Mouse (Mus musculus) intestine, embryonic 14.5 days (tissue): Measurements from ENCODE around the gene Palmd. TPM values are rescaled to one million over a fixed set of nuclear protein-coding genes. Genes with fewer than 3 reads are reported as not detected.

ENCODE experiments used
- ATAC-seq: fragments of 200-750 bp; cut with Nextera tagmentation; replicated peaks from 2 replicates; pipeline ENCODE4 v1.8.0; 2017; ENCODE audit warnings: low read depth, moderate number of reproducible peaks, moderate TSS enrichment, moderate library complexity; ENCODE audit not compliant: low FRiP score, low TSS enrichment
- DNase-seq: peaks from one replicate; pipeline ENCODE4 v3.0.0-alpha.2; 2018; ENCODE audit warnings: low spot score
- H3K27ac ChIP-seq: fragments of 300-500 bp; sonication (generic); 2 replicates; pipeline ENCODE4 v1.5.1; 2014; ENCODE audit warnings: low read depth, mild to moderate bottlenecking, control low read depth
- H3K27me3 ChIP-seq: fragments of 300-500 bp; sonication (generic); replicated peaks from 2 replicates; pipeline ENCODE4 v1.6.1; 2014; ENCODE audit warnings: low read length, control low read depth; ENCODE audit not compliant: control insufficient read depth, insufficient read depth
- H3K36me3 ChIP-seq: fragments of 300-500 bp; sonication (generic); 2 replicates; pipeline ENCODE4 v1.6.1; 2014; ENCODE audit warnings: low read length, control low read depth; ENCODE audit not compliant: control insufficient read depth, insufficient read depth
- H3K4me1 ChIP-seq: fragments of 300-500 bp; sonication (generic); replicated peaks from 2 replicates; pipeline ENCODE4 v1.6.1; 2014; ENCODE audit warnings: low read length, control low read depth, mixed read lengths; ENCODE audit not compliant: control insufficient read depth, insufficient read depth
- H3K4me2 ChIP-seq: fragments of 300-500 bp; sonication (generic); 2 replicates; pipeline ENCODE4 v1.6.1; 2014; ENCODE audit warnings: low read length
- H3K4me3 ChIP-seq: fragments of 300-500 bp; sonication (generic); 2 replicates; pipeline ENCODE4 v1.5.1; 2014; ENCODE audit warnings: low read depth, low read length, control low read depth, mixed read lengths
- H3K9ac ChIP-seq: fragments of 300-500 bp; sonication (generic); 2 replicates; pipeline ENCODE4 v1.6.1; 2014; ENCODE audit warnings: mild to moderate bottlenecking, low read length
- H3K9me3 ChIP-seq: fragments of 300-500 bp; sonication (generic); 2 replicates; pipeline ENCODE4 v1.6.1; 2016; ENCODE audit warnings: low read length, control low read depth; ENCODE audit not compliant: control insufficient read depth
- WGBS: fragments of 180-500 bp; shearing (Covaris S2); extraction: QIAGEN DNeasy Blood & Tissue Kit; methylation state at CpG from one replicate; pipeline ENCODE4 v1.1.7; 2014; 5-methylcytosine and 5-hydroxymethylcytosine counted together
- polyA plus RNA-seq: library from polyadenylated mRNA; unstranded; fragments of >200 nt; fragmentation: Nextera tagmentation; extraction: Ambion mirVana; gene quantifications from 2 replicates; pipeline ENCODE4 v1.2.1, GENCODE M21; 2014

Palmd gene
- polyA plus RNA-seq, 1 experiment from 2014 or later = 3.2 TPM

DNA sequence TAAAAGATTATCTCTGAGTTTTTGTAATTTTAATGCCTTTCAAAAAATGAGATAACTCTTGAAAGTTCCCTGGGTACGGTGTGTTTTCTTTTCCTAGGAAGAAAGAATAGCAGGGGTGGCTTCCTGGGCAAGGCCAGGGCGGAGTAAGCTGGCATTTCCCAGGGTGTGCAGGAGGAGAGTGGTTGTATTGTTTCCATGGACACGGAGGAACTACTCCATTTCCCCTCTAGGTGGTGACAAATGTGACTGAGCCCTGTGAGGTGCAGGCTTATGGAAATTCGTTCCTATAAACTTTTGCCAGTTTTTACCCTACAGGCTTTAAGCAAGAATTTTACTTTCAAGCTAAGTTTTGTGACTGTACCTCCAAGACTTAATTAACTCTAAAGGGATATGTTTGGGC, 2.6 kb downstream of the Palmd start:
- no peak overlapping the region for H3K4me3 ChIP-seq
- DNase-seq (no peak), ATAC-seq (peak; percentile 62; the same call in 1 of the 2 replicates)
- no peak overlapping the region for H3K4me2 ChIP-seq
- no peak overlapping the region for H3K27ac ChIP-seq
- no peaks in the 10 kb centered on the region; the same call in 1 of the 2 replicates for H3K4me1 ChIP-seq
- H3K36me3 ChIP-seq = no peaks in the 10 kb centered on the region
- no peaks in the 10 kb centered on the region for H3K27me3 ChIP-seq
- no peaks in the 10 kb centered on the region for H3K9me3 ChIP-seq
- H3K9ac ChIP-seq = no peak overlapping the region
- WGBS = 39% methylated on average over 4 of the region's 4 CpGs

DNA sequence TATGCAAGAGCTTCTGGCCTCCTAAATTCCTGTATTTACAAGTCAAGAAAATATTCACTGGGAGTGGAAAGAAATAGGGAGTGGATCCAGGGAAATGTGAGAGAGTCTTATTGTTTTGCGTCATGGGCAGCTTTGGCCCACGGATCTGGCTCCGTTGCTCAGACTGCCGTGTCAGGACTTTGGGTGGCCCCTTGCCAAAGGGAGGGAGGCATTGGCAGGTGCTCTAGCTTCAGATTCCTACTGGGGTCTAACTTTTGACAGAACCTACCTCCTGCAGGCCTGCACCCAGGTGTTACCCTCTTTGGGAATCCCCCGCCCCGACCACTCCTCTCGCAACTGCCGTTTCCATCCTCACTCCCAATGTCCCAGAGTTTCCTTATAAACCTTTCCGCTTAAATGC, 4.4 kb downstream of the Palmd start:
- DNase-seq (no peak), ATAC-seq (no peak)

DNA sequence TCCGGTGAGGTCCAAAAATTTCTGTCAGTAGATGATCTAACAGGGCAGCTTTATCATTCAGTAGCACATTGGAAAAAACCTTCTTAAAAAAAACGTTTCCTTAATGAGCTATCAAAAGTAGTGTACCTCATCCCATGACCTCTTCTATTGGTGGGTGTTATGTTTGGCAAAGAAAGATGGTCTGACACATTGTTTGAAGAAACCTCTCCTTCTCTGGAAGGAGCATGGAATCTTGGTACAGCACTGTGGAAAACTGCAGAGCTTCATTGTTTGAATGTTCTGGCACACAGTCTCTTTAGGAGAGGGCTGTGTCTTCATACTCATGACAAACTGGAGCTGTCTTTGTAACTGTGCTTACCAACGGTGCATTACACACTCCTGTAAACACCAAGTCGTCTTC, 5.6 kb downstream of the Palmd start:
- ATAC-seq = no peak
- no peak overlapping the region for H3K4me3 ChIP-seq
- WGBS = 53% methylated on average over 4 of the region's 4 CpGs

More for the DNA sequence above, 4.4 kb downstream of the Palmd start:
- WGBS = 87% methylated on average over 9 of the region's 9 CpGs
- H3K9ac ChIP-seq = no peak overlapping the region
- no peaks in the 10 kb centered on the region; the same call in 1 of the 2 replicates for H3K4me1 ChIP-seq
- no peaks in the 10 kb centered on the region for H3K36me3 ChIP-seq
- no peak overlapping the region for H3K4me2 ChIP-seq
- no peak overlapping the region for H3K27ac ChIP-seq
- no peak overlapping the region for H3K4me3 ChIP-seq
- no peaks in the 10 kb centered on the region for H3K27me3 ChIP-seq
- H3K9me3 ChIP-seq = no peaks in the 10 kb centered on the region

DNA sequence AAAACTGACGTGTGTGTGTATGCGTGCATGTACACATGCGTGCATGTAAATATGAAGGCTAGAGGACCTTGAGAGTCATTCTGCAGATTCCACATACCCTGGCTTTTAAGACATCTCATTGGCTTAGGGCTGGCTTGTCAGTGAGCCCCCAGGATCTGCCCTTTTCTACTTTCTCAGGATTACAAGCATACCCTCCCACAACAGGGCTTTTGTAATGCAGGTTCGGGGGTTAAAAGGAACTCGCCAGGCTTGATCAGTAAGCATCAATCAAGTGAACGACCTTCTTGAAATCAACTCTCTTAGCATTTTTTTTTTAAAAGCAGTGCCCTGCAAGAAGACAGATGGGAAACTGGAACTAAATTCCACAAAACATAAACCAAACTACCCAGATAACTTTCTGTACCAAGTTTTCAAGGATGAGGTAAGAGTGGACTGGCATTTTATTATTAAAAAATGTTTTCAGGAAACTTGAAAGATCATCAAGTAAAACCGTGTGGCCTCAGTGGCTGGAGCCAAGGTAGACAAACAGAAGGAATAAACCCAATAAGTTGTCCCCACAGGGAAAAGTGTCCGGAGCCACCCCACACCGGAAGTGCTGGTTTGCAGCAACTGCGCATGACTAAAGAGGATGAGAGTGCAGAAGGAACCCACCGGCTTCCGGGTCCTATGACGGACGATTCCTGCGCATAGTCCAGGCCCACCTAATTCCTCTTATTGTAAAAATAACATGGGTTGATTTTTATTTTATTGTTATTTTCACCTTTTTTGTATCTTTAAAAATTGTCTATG, 7.2 kb downstream of the Palmd start:
- no peak for ATAC-seq
- H3K36me3 ChIP-seq = no peaks in the 10 kb centered on the region
- no peaks in the 10 kb centered on the region for H3K4me1 ChIP-seq
- no peak for DNase-seq
- no peak overlapping the region for H3K4me2 ChIP-seq
- no peak overlapping the region for H3K4me3 ChIP-seq
- H3K27me3 ChIP-seq = no peaks in the 10 kb centered on the region
- no peaks in the 10 kb centered on the region for H3K9me3 ChIP-seq
- no peak overlapping the region for H3K9ac ChIP-seq
- no peak overlapping the region for H3K27ac ChIP-seq
- 72% methylated on average over 15 of the region's 15 CpGs for WGBS

More for the DNA sequence above, 5.6 kb downstream of the Palmd start:
- no peak overlapping the region for H3K27ac ChIP-seq
- no peaks in the 10 kb centered on the region; the same call in 1 of the 2 replicates for H3K4me1 ChIP-seq
- no peak overlapping the region for H3K9ac ChIP-seq
- no peaks in the 10 kb centered on the region for H3K9me3 ChIP-seq
- H3K36me3 ChIP-seq = no peaks in the 10 kb centered on the region
- no peak for DNase-seq
- no peaks in the 10 kb centered on the region for H3K27me3 ChIP-seq
- H3K4me2 ChIP-seq = no peak overlapping the region

DNA sequence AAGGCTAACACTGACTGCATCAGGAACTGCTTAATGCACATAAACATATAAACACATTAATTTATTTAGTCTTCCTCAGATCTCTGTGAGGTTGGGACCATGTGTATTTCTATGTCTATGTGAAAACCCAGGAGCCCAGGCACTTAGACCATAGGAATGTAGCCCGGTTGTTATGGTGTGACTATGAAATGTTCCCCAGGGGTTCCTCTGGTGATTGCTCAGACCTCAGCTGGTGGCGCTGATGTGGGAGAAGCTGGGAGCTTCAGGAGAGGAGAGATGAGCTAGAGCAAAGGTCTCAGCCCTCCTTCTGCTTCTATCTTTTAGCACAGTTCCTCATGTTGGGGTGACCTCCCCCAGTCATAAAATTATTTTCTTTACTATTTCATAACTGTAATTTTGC, 8.4 kb downstream of the Palmd start:
- Histone ChIP-seq H3K27ac (no peak overlapping the region), H3K36me3 (no peaks in the 10 kb centered on the region), H3K4me3 (no peak overlapping the region), H3K9ac (no peak overlapping the region), H3K4me2 (no peak overlapping the region), H3K4me1 (no peaks in the 10 kb centered on the region), H3K27me3 (no peaks in the 10 kb centered on the region), H3K9me3 (no peaks in the 10 kb centered on the region)
- ATAC-seq (no peak), DNase-seq (no peak)
- 78% methylated on average over 2 of the region's 2 CpGs for WGBS

DNA sequence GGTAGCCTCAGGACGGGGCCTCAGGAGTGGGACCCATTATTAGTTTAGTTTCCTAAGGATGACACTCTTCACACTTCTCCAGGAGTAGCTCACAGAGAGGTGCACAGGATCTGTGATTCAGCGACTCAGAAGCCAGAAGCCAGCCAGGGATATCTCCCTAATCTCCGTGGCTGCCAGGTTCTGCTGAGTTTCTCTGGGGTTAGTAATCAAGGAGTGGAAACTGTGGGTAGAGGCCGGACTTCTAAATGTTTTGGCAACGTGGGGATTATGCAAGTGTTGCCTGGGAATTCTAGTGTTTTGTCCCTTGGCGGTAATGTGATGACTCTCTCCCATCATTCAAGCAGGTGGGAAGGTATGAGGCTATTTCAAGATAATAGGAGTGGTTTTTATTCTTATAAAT, 13.7 kb downstream of the Palmd start:
- Histone ChIP-seq H3K9ac (no peak overlapping the region), H3K27me3 (no peaks in the 10 kb centered on the region), H3K9me3 (no peaks in the 10 kb centered on the region), H3K4me3 (no peak overlapping the region), H3K4me1 (no peaks in the 10 kb centered on the region), H3K36me3 (no peaks in the 10 kb centered on the region), H3K27ac (no peak overlapping the region), H3K4me2 (no peak overlapping the region)
- DNase-seq = no peak
- ATAC-seq = no peak
- WGBS = 63% methylated on average over 6 of the region's 6 CpGs

DNA sequence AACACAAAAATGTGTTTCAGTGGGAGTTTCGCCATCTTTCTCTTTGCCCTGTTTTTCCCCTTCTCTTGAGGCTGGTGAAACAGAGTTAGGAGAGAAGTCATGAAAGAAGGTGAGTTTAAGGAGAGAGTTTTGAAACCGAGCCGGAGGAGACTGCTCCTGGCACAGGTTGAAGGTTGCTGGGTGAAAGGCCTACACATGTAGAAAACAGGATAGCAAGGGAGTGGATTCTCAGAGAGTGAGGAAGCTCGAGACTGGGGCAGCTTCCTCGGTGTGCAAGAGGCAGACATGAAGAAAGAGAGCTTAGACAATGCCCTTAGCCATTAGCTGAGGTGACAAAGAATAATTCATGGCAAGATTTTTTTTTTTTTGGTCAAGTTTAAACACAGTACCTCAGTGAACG, 15.4 kb downstream of the Palmd start:
- no peak overlapping the region for H3K27ac ChIP-seq
- 90% methylated on average over 6 of the region's 6 CpGs for WGBS
- H3K36me3 ChIP-seq = no peaks in the 10 kb centered on the region
- ATAC-seq = no peak
- no peaks in the 10 kb centered on the region for H3K4me1 ChIP-seq
- H3K4me2 ChIP-seq = no peak overlapping the region
- no peaks in the 10 kb centered on the region for H3K27me3 ChIP-seq
- no peak for DNase-seq
- H3K9ac ChIP-seq = no peak overlapping the region
- no peak overlapping the region for H3K4me3 ChIP-seq
- no peaks in the 10 kb centered on the region for H3K9me3 ChIP-seq

DNA sequence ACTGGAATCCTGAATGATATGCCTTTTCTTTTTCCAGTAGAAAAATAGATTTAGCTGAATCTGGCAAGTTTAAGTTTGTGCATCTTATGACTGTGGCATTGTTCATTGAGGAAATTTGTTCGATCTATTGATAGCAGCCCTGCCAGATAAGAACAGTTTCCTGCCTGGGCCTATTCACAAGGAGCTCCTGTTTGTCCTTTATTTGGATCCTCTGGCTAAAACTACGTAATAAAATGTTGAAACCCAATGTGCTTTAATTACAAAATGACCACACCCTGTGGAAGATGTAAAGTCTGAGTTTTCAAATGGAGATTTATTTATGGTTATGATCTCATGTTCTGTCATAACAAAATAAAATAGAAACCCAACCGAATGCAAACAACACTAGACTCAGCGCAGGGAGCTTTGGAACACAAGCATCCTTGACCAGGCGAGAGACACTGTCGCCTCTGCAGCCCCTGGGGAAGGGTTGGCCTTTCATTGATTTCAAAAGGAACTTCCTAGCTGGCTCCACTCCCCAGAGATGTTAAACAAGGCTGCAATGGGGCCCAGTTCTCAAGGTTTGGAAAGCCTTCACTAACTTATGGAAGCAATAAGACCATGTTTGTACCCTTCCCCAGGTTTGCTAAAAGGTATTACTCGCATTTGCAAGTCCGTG, 16.4 kb downstream of the Palmd start:
- no peaks in the 10 kb centered on the region for H3K27me3 ChIP-seq
- H3K36me3 ChIP-seq = no peaks in the 10 kb centered on the region
- no peak overlapping the region for H3K9ac ChIP-seq
- ATAC-seq (no peak), DNase-seq (no peak)
- H3K4me3 ChIP-seq = no peak overlapping the region
- WGBS = 71% methylated on average over 8 of the region's 8 CpGs
- no peak overlapping the region for H3K4me2 ChIP-seq
- H3K27ac ChIP-seq = no peak overlapping the region
- no peaks in the 10 kb centered on the region for H3K4me1 ChIP-seq
- no peaks in the 10 kb centered on the region for H3K9me3 ChIP-seq

DNA sequence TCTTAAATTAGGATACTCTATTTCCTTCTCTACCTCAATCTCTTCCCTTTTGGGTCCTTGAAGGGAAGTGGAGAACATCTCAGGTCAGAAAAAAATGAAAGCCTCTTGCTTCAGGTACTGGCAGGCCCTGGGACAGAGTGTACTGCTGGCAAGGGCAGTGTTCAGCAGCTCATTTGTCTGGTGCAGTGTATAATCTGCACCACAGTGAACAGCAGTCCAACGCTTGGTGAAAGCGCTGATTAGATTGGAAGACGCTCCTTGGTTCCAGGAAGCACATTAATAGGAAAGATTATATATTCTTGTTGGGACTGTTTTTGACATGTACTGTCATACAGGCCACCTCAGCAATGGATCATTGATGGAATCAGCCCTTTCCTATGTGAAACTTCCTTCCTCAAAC, 17.3 kb downstream of the Palmd start:
- no peaks in the 10 kb centered on the region for H3K9me3 ChIP-seq
- H3K4me3 ChIP-seq = no peak overlapping the region
- H3K4me1 ChIP-seq = no peaks in the 10 kb centered on the region
- H3K4me2 ChIP-seq = no peak overlapping the region
- no peaks in the 10 kb centered on the region for H3K27me3 ChIP-seq
- no peak overlapping the region for H3K9ac ChIP-seq
- DNase-seq (no peak), ATAC-seq (no peak)
- WGBS = 82% methylated on average over 3 of the region's 3 CpGs
- no peaks in the 10 kb centered on the region for H3K36me3 ChIP-seq
- no peak overlapping the region for H3K27ac ChIP-seq
